Mouse (Mus musculus) testis, adult 2 months (tissue): ENCODE data around the gene Tmem131l. TPM values are rescaled to one million over a fixed set of nuclear protein-coding genes. Genes with fewer than 3 reads are reported as not detected.

Experiments used
- H3K27ac ChIP-seq: fragments of 200-500 bp; 2 replicates; pipeline ENCODE4 v1.5.1; 2012; ENCODE audit warnings: low read depth, low read length; ENCODE audit not compliant: control insufficient read depth, insufficient read depth
- H3K27me3 ChIP-seq: fragments of 200-500 bp; 2 replicates; pipeline ENCODE4 v1.6.1; 2012; ENCODE audit warnings: mild to moderate bottlenecking, low read length, moderate library complexity; ENCODE audit not compliant: control insufficient read depth, insufficient read depth
- H3K36me3 ChIP-seq: fragments of 200-500 bp; 2 replicates; pipeline ENCODE4 v1.6.1; 2012; ENCODE audit warnings: mild to moderate bottlenecking, low read length; ENCODE audit not compliant: control insufficient read depth, insufficient read depth
- H3K4me1 ChIP-seq: fragments of 200-500 bp; 2 replicates; pipeline ENCODE4 v1.6.1; 2012; ENCODE audit warnings: low read length; ENCODE audit not compliant: control insufficient read depth, insufficient read depth
- H3K4me3 ChIP-seq: fragments of 200-500 bp; 2 replicates; pipeline ENCODE4 v1.5.1; 2012; ENCODE audit warnings: low read depth, mild to moderate bottlenecking, low read length, moderate library complexity, mixed read lengths; ENCODE audit not compliant: control insufficient read depth
- CTCF ChIP-seq: fragments of 200-500 bp; IDR thresholded peaks from 2 replicates; pipeline ENCODE4 v1.5.1; 2012; ENCODE audit warnings: low read depth, mild to moderate bottlenecking, inconsistent platforms, low read length, moderate library complexity; ENCODE audit not compliant: control insufficient read depth, insufficient read depth, insufficient replicate concordance
- POLR2A ChIP-seq: fragments of 200-500 bp; IDR thresholded peaks from 2 replicates; pipeline ENCODE4 v1.6.1; 2012; ENCODE audit warnings: low read depth, mild to moderate bottlenecking, inconsistent platforms, low read length, moderate library complexity; ENCODE audit not compliant: control insufficient read depth
- polyA plus RNA-seq: library from polyadenylated mRNA; depleted of rRNA; stranded (reverse); fragments of >200 nt; gene quantifications from 2 replicates; pipeline ENCODE4 v1.2.3, GENCODE M21; 2012

Gene Tmem131l
- polyA plus RNA-seq, 1 experiment: 58.1 TPM

- Histone ChIP-seq H3K4me3 (peak overlapping the region; percentile 39; the same call in 1 of the 2 replicates), H3K36me3 (no peaks in the 10 kb centered on the region), H3K4me1 (peaks cover 13% of the 10 kb centered on the region), H3K27me3 (no peaks in the 10 kb centered on the region), H3K27ac (no peak overlapping the region)
- TF ChIP-seq POLR2A: no peak
- no peak for TF ChIP-seq CTCF
Observed at GRCm38 (mm10) chr3:84041739-84042138, 1.8 kb upstream of the Tmem131l start.

- H3K4me3 ChIP-seq: peak overlapping the region; percentile 90
- no peaks in the 10 kb centered on the region for H3K27me3 ChIP-seq
- H3K36me3 ChIP-seq: no peaks in the 10 kb centered on the region
- peak overlapping the region; percentile 57; the same call in 1 of the 2 replicates for H3K27ac ChIP-seq
- no peak for TF ChIP-seq CTCF
- no peak for TF ChIP-seq POLR2A
- peaks cover 13% of the 10 kb centered on the region for H3K4me1 ChIP-seq
Observed at GRCm38 (mm10) chr3:84040476-84041082, 604 bp upstream of the Tmem131l start.

GRCm38 (mm10) chr3:84038981-84039645 is 862 bp downstream of the Tmem131l start:
- Histone ChIP-seq H3K27ac (peak overlapping the region; percentile 50), H3K4me1 (peaks cover 15% of the 10 kb centered on the region), H3K36me3 (no peaks in the 10 kb centered on the region), H3K27me3 (no peaks in the 10 kb centered on the region), H3K4me3 (peak overlapping the region; percentile 97)
- no peak for TF ChIP-seq CTCF
- no peak for TF ChIP-seq POLR2A

- H3K27ac ChIP-seq: no peak overlapping the region
- TF ChIP-seq CTCF (no peak), POLR2A (no peak)
Observed at GRCm38 (mm10) chr3:84038126-84038525, 1.8 kb downstream of the Tmem131l start.

GRCm38 (mm10) chr3:84037536-84037935 is 2.4 kb downstream of the Tmem131l start:
- TF ChIP-seq CTCF (no peak), POLR2A (no peak)
- Histone ChIP-seq H3K4me1 (peaks cover 15% of the 10 kb centered on the region), H3K27me3 (no peaks in the 10 kb centered on the region), H3K27ac (no peak overlapping the region), H3K4me3 (peak overlapping the region; percentile 25), H3K36me3 (no peaks in the 10 kb centered on the region)

More at GRCm38 (mm10) chr3:84038126-84038525, 1.8 kb downstream of the Tmem131l start:
- Histone ChIP-seq H3K4me3 (no peak overlapping the region; the same call in 1 of the 2 replicates), H3K27me3 (no peaks in the 10 kb centered on the region), H3K4me1 (peaks cover 15% of the 10 kb centered on the region), H3K36me3 (no peaks in the 10 kb centered on the region)

GRCm38 (mm10) chr3:84036866-84037265 is 3.1 kb downstream of the Tmem131l start:
- peak overlapping the region; percentile 54; the same call in 1 of the 2 replicates for H3K4me3 ChIP-seq
- no peak overlapping the region for H3K27ac ChIP-seq
- H3K4me1 ChIP-seq: peaks cover 15% of the 10 kb centered on the region
- H3K27me3 ChIP-seq: no peaks in the 10 kb centered on the region
- no peak for TF ChIP-seq CTCF
- TF ChIP-seq POLR2A: no peak
- no peaks in the 10 kb centered on the region for H3K36me3 ChIP-seq

- Histone ChIP-seq H3K36me3 (no peaks in the 10 kb centered on the region), H3K27ac (no peak overlapping the region), H3K4me1 (peaks cover 15% of the 10 kb centered on the region), H3K27me3 (no peaks in the 10 kb centered on the region), H3K4me3 (no peak overlapping the region)
- TF ChIP-seq POLR2A (no peak), CTCF (no peak)
Observed at GRCm38 (mm10) chr3:84035728-84036364, 4.1 kb downstream of the Tmem131l start.
